Mouse (Mus musculus) urinary bladder, postnatal 10 days (tissue): Measurements from ENCODE around the gene Gm45716.

Experiments
- DNase-seq: peaks from one replicate; pipeline ENCODE4 v3.0.0; 2022; ENCODE audit warnings: low spot score

Gm45716 gene

DNA sequence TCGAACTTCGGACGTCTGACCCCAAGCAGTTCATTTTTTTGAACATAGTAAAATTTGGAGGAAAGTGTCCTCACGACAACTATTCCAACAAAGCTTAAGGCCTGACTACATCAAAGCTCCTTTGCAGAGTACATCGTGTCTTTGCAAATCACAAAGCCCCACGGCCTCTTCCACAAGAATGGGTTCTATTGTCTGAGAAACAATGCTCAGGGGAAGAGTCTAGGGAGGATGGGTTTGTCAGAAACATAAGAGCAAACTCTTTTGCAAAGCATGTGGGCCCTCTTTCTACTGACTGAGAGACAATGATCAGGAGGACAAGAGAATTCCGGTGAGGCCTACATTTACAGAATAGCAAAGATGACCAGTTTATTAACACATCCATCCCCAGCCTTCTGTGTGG lies 26.8 kb downstream of the Gm45716 start:
- DNase-seq = no peak

DNA sequence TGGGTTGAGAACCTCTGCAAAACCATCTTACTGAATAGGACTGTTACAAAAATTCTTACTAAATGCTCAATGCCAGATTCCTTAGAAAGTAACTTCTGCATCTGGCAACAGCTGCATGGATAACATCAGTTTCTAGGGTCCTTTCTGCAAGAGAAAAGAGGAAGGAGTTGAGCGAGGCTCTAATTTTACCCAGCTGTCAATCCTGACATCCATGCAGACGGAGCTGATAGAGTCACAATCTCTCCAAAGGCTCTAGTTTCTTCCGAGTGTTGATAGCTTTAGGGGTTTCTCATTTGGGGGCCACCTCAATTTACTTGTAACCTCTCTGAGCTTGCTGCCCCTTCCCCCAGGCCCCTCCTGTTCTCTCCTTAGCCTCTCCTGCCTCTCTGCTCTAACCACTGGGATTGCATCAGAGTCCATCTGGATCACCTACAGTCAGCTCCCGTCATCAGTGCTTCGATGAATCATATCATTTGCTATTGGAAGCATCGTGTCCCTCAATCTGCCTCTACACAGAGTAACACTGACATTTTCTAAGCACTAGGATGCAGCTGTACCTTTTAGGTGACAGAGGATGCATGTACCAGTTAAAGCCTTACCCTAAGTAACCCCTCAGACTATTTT lies 32.7 kb downstream of the Gm45716 start:
- no peak for DNase-seq

DNA sequence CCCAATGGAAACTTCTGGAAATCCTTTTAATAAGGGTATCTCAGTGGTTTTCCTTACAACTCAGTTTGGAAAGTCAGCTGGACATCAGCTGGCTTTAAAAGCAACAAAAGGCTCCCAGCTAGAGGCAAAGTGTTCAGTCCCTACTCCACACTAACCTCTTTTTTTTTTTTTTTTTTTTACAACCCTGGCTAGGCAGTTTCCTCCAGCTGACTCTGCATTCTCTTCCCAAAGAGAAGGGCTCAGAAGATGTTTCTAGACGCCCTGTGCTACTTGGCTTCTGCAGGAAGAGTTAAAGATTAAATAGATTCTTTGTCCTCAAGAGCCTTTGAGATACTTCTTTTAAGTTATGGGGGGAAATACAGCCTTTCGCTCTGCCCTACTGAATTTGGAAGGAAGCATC lies 33.3 kb downstream of the Gm45716 start:
- no peak for DNase-seq

DNA sequence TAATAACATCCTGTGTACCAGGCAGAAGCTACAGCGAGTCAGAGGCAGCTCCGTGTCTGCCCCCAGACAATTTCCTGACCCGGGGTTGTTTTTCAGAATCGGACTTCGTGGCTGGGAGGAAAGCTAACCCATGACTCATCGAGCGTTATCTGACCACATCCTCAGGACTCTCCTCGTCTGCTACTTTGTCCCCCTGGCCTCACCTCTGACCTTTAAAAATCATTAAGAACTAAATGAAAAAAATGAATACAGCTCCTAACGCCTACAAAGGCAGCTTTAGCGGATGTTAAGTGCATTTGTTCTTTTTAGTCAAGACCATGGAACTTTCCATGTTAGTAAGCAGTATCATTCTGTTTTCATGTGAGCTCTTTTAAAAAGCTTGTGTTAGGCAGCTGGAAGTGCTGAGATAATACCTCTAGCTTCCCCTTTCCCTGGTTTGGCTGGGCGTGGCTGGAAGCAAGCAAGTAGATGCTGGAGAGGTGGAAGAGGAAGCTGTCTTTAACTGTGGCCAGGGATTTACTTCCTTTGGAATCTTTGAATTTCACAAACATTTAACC lies 37.5 kb downstream of the Gm45716 start:
- DNase-seq = no peak

DNA sequence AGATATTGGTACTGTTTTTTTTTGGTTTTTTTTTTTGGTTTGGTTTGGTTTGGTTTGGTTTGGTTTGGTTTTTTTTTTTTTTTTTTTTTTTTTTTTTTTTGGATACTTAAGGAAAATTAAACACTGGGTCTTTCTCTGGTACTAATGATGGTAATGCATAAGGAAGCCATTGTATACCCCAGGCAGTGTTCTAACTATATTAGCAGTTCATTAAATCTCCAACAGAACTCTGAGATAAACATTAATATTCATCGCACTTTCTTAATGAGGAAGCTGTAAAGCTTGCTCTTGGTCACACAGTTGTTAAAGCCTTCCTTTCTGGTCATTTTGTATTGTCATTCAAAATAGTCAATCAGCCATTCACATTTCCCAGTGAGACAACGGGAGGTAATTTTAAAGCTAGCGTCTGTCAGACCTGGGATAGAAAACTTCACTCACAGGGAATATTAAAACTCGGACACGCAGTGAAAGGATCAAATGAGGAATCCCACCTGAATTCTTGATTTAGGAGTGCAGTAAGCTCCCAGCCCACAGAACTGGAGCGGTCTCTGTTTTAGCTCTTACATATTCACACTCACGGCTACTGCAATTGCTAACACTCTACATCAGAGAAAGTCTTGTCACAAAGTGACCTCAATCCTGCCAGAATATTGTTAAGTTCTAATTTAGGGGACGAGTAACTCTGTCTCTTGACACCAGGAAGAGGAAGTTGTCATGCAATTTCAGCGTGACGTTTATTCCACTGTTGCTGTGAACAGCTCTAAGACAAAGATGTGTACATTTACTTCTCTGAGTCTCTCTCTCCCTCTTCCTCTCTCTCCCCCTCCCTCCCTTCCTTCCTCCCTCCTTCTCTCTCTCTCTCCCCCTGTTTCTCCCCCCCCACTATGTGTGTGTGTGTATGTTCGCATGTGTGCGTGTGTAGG lies 39.8 kb downstream of the Gm45716 start:
- no peak for DNase-seq

DNA sequence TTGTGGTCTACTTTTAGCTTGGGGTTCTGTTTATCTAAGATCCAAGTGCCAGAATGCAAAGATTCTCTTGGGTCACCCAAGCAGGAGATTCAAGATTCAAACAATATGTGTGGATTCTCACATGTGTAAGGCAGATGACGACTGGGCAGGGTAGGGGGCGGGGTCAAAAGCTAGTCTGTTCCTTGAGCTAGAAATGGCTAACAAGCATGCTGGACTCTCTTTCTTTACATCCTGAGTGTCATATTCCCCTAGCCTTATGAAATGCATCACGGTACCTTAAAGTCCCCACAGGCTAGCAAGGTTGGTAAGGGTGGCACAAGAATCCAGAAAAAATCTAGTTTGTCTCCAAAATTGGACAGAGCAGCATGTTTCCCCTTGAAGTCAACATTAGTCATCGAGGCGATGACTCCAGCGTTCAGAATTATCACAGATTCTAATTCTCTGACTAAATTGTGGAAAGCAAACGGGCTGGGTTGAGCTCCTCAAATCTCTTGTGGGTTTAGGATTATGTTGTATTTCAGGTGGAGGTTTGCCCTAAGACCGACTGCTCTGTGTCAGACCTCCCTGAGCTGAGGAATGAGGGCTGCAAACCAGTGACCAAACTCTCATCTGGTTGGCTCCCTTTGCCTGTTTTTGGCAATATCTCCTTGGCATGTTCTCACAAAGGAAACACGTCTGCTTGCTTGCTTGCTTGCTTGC lies 40.9 kb downstream of the Gm45716 start:
- no peak for DNase-seq

DNA sequence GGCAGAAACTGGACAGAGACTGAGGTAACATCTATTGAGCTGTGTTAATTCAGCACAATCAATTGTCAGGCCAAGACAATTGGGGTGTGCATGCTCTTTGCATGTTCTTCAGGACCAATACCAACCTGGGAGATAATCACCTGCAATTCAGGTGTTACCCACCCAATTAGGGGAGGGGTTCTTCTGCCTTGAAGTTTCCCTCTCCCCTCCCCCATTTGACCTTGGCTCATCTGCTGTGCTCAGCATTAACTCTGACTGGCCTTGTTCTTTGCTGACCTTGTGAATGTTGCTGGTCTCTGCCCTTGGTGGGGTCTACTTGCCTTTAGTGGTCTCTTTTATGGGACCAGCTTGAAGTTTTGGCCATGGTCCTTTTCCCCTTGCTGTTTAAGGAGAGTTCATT lies 42.3 kb downstream of the Gm45716 start:
- no peak for DNase-seq

DNA sequence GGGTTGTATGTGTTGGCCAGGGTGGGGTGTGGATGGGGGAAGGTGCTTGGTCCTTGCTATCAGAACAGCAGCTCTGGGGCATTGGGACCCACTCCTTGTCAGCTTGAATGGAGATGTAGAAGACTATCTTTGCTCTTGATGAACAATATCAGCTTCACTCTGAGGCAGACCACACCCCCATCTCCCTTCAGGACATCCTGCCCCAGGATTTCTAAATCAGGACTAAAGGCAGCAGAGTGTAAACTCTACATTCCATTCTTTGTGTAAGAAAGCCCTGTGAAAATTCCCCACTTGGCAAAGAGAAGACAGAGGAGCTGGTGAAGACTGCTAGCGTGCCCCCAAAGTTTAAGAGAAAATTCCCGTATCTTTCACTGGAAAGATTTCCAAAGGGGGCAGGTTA lies 43.2 kb downstream of the Gm45716 start:
- DNase-seq = no peak

DNA sequence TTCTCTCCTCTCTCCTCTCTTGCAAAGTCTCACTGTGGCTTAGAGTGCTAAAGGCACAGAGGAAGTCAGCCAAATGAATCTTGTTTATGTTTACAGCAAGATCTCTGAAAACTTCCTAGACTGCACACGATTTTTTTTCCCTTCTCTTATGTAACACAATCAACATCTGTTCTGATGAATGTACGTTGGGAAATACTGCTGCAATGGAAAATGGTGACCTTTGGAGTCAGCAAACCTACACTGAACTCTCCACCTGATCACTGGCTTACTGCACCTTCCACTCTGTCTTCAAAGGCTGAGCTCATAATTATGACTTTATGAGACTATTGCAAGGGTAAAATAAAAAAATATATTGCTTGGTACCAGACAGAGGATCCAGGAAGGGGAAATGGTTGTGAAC lies 44.1 kb downstream of the Gm45716 start:
- DNase-seq = no peak

DNA sequence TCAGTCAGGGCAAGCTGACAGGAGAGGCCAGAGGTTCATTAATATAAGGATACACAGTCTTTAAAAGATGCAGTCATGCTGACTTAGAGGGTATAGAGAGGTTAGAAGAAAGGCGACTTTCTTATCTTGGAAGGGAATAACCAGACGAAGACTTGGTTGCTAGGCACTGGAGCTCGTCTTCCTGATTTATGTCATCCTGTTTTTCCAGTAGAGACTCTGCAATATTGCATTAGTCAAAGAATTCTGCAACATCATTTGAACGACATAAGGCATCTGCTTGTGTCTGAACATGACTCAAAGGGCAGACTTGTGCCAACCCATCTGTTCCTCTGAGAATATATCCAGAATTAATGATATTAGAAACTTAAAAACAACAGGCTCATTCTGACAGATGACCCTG lies 45.2 kb downstream of the Gm45716 start:
- no peak for DNase-seq

DNA sequence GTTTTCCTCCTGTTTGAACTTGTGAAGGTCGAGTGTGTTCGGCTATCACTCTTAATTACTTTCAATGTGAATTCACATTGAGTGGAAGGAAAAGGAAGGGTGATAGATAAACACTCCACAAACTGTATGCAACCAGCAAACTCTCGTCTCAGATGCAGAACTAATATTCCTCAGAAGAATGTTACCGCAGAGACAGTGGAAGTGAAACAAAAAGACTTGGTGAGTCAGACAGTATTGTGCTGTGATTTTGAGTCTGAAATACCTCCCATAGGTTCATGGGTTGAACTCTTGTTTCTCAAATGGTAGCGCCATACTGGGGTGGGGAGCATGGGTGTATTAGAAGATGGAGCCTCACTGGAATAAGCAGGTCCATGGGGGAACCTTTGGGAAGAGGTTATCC lies 47.7 kb downstream of the Gm45716 start:
- DNase-seq = no peak

DNA sequence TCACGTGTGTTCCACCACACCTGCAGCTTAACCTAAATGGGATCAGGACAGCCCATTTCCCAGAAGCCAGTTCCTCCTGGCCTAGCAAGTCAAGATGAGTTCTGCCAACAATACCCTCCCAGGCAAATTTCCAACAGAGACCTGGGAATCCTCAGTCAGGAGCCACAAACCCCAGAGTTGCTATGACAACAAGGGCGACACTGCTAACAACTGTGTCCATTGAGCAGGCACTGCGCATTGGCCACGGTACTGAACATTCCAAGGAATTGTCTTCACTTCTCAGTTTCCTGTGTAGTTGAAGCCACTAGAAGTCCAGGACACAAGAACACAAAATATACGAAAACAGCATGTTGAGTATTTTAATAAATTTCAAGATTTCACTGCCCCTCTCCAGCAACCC lies 50.1 kb downstream of the Gm45716 start:
- no peak for DNase-seq

DNA sequence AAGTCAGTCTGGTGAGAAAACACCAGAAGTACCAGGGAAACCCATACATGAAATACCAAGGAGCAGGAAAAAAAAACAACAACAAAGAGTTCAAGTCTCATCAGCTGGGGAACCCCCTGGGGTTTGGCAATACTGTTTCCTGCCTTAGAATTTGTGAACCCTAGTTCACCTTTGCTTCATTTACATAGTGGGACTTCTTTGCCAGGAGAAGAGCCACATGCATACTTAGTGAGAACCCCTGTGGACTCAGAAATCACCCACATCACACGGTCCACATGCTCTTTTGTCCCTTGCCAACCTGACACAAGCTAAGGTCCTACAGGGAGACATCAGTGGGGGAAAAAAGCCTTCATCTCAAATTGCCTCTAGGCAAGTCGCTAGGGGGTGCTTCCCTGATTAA lies 51.2 kb downstream of the Gm45716 start:
- DNase-seq = no peak

DNA sequence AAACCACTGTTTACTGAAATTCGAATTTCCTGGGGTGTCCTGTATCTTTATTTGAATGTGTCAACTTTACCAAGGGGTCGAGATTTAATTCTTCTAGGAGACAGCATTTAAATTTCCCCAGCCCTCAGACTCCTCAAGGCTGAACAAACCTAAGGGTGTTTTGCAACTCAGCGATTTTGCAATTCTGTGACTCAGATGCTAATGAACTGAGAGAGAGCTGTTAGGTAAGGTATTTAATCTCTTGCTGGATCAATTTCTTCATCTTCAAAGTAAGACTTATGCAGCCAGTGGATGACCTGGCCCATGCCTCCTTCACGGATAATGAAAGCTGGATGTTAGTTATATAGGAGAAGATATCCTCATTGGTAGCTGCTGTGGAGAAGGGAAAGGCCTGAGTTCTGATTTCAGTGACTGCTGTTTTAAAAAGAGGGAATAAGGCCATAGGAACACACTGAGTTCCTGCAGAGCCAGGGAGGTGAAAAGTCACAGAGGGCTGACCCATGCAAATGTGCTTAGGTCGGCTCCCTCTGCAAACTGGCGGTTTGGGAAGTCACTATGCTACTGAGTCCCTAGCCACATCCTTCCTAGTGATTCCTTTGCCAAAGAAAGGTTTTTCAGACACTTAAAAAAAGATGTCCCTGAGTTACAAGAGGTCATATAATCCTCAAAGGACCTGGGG lies 53.3 kb downstream of the Gm45716 start:
- DNase-seq = no peak

DNA sequence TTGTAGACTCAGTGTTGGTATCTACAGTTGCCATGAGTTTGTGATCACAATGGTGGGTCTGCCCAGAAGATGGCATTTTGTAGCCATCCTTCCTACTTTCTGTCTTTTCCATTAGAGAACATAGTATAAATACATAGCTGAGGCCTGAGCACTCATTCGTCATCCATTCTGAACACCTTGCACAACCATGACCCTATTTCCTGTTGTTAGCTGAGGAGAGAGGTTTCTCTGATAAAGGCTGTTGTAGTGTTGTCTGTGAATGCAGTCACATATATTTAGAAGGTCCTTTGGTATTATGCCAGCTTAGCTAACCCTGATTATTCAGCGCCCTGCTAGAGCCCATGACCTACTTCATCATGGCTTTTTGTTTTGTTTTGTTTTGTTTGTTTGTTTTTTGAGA lies 54.4 kb downstream of the Gm45716 start:
- DNase-seq = no peak

DNA sequence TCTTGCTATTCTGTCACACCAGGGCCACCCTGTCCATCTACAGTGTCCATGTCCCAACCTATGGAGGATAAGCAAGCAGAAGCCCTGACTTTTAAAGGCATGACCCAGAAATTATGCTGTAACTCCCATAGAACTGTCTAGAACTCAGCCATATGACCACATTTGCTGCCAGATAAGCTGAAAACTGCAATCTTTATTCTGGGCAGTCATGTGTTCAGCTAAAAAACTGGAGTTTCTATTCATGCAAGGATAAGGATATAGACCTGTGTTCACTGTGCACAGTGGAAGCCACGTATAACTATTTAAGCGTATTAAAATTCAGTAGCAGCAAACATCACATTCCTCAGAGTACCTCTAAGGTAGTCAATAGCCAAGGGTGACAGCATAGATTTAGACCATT lies 55.8 kb downstream of the Gm45716 start:
- no peak for DNase-seq

DNA sequence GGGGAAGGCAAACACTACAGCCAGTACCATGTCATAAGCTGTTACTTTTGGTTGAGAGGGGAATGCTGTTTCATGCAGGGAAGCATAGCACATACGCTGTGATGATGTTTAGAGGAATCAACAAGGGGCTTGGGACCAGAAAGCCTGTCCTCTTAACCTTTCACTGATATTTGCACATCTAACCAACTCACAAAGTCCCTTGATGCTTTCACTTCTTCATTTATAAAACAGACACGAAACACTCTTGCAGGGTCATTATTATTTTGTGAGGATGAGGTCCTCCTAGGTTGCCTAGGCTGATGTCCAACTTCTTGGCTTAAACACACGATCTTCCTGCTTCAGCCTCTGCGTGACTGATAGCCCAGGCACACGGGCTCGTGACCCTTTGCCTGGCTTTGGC lies 58.1 kb downstream of the Gm45716 start:
- no peak for DNase-seq

DNA sequence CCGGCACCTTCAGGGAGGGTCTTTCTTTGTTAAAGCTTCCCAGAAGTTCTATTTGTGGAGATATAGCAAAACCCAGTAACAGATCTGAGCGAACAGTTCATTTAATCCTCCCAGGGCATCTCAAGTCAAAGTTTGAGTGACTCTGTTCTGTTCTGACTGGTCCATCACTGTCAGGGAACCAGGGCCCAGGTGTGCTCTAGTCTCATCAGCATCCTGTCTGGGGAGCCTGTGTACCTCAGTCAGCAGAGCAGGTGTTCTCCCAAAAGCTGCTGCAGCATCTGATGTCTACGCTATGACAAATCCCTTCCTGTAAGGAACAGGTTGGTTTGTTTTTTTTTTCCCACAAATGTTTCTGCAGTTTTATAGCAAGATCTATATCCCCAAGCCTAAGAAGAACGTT lies 59.2 kb downstream of the Gm45716 start:
- DNase-seq = no peak

DNA sequence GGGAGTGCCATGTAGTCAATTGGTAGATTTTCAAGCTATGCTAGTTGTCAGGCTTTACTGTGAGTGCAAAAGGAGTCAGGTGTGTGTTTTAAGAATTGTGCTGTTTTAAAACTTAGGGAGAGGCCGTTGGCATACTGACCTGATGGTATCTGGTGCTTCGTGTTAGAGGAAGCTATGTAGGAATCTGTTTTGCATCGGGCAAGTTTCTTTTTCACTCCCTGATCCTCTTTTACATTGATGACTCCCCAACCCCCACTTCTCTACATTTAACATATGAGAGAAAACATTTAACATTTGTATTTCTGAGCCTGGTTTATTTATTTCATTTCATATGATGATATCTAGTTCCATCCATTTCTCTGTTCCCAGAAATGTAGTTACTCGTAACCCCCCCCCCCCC lies 60.3 kb downstream of the Gm45716 start:
- DNase-seq = no peak

DNA sequence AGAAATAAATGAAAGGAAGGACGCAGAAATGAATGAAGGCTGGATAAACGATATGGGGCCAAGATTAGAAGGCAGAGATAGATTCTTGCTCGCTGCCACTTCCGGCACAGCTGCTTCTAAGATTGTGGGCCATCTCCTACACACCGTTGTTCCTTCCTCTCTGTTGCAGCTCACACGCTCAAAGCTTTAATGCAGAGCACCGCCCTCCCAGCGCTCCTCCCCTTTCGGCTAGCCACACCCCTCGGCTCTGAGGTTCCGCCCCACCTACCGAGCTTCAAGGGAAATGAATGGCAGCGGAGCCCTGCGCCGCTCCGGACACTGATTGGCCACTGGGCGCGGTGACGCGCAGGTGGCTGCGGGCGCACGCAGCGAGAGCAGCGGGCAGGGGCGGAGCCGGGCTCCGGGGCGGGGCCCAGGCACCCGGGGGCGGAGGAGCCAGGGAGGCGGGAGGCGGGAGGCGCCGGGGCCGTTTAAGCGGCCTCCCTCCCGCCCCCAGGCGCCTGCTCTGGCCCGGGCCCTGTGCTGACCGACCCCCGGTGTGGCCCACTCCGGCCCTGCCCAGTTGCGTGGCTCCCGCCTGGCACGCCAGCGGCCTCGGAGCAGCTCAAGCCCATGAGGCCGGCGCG lies 61.7 kb downstream of the Gm45716 start, which contains the start of gene Mmd:
TSS of gene Mmd (plus strand) at position 432 of the 626 bp plus-strand sequence.
- DNase-seq = peak; percentile 86

DNA sequence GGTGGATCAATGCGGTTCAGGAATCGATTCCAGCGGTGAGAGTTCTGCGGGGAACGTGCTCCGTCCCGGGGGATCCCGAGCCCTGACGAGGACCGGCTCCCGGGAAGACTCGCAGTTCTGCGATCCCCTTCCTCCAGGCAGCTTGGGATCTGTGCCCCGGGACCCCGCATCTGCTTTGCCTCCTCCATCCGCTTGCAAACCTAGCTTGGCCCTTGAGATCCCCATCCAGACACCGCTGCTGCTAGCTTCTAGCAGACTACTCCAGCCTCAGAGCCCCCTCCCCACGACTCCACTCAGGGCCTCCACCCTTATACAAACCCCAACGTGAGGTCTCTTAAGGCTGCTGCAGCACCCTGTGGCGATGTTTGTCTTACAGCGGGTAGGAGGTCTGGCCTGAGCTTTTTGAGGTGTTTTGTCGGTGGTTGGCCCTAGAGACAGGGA lies 62.2 kb downstream of the Gm45716 start:
- no peak for DNase-seq

DNA sequence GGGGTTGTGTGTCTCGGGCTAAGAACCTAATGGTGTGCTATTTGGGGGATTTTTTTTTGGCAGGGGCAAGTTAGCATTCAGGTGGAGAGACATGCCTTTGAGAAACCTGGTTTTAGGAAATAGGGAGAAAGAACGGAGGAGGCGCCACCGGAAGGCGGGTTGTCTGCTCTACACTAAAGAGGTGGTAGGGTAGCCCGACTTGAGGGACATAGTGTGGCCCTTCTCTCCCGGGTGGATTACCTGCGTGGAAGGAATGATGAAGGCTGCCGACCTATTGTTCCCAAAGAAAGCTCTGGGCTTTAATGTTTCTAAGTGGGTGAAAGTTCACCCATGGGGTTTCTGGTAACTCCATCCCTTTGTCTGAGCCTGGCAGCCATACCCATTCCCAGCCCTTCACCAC lies 62.7 kb downstream of the Gm45716 start:
- no peak for DNase-seq
